Mouse (Mus musculus) neural tube, embryonic 10.5 days (tissue): ENCODE measurements around the gene Aars2.

ENCODE experiments used
- DNase-seq: peaks from one replicate; pipeline ENCODE4 v3.0.0-alpha.2; 2017; ENCODE audit warnings: low spot score; ENCODE audit errors: extremely low spot score

The Aars2 gene

GRCm38 (mm10) chr17:45506700-45507189, at the start of gene Aars2:
TSS of gene Aars2 (plus strand) at chr17:45506841.
- DNase-seq: peak; percentile 97

- no peak for DNase-seq
These were observed 49.2 kb upstream of the Aars2 start for GRCm38 (mm10) chr17:45457487-45457886.

GRCm38 (mm10) chr17:45458516-45458915, 48.1 kb upstream of the Aars2 start:
- DNase-seq: no peak

GRCm38 (mm10) chr17:45459062-45459461, 47.6 kb upstream of the Aars2 start:
- DNase-seq: no peak

- no peak for DNase-seq
These were observed 44.1 kb upstream of the Aars2 start for GRCm38 (mm10) chr17:45462506-45462905.

GRCm38 (mm10) chr17:45464255-45464654, 42.4 kb upstream of the Aars2 start:
- DNase-seq: no peak

GRCm38 (mm10) chr17:45466701-45467100, 39.9 kb upstream of the Aars2 start:
- no peak for DNase-seq

- DNase-seq: no peak
These were observed 38.3 kb upstream of the Aars2 start for GRCm38 (mm10) chr17:45468302-45468701.

GRCm38 (mm10) chr17:45470726-45471125, 35.9 kb upstream of the Aars2 start:
- DNase-seq: no peak

GRCm38 (mm10) chr17:45473667-45474066, 33.0 kb upstream of the Aars2 start:
- no peak for DNase-seq

GRCm38 (mm10) chr17:45474146-45474545, 32.5 kb upstream of the Aars2 start:
- DNase-seq: no peak

GRCm38 (mm10) chr17:45474669-45475465, 31.8 kb upstream of the Aars2 start, which contains the start of gene Spats1:
TSS of gene Spats1 (minus strand) at chr17:45475415.
- DNase-seq: peak; percentile 61

- peak; percentile 91 for DNase-seq
These were observed 28.3 kb upstream of the Aars2 start for GRCm38 (mm10) chr17:45478234-45478825.

- no peak for DNase-seq
These were observed 26.2 kb upstream of the Aars2 start for GRCm38 (mm10) chr17:45480429-45480828.

- DNase-seq: no peak
These were observed 21.1 kb upstream of the Aars2 start for GRCm38 (mm10) chr17:45485581-45485980.

- no peak for DNase-seq
These were observed 19.4 kb upstream of the Aars2 start for GRCm38 (mm10) chr17:45487216-45487615.

GRCm38 (mm10) chr17:45488321-45489254, 18.1 kb upstream of the Aars2 start:
- no peak for DNase-seq

GRCm38 (mm10) chr17:45489736-45490135, 16.9 kb upstream of the Aars2 start:
- DNase-seq: no peak

GRCm38 (mm10) chr17:45490532-45491154, 16.0 kb upstream of the Aars2 start:
- DNase-seq: no peak

GRCm38 (mm10) chr17:45495398-45495797, 11.2 kb upstream of the Aars2 start:
- DNase-seq: no peak

GRCm38 (mm10) chr17:45498397-45498796, 8.2 kb upstream of the Aars2 start:
- no peak for DNase-seq
